Mouse (Mus musculus) retina, postnatal 1 day (tissue): ENCODE data around the gene Pdlim4.
"Not testable (repeated sequence)": the region's sequence is repeated elsewhere in the genome, so short reads cannot be mapped to it uniquely, and the experiment has no call there.

ENCODE experiments used
- DNase-seq: peaks from one replicate; pipeline ENCODE4 v3.0.0-alpha.2; 2012

The Pdlim4 gene

DNA sequence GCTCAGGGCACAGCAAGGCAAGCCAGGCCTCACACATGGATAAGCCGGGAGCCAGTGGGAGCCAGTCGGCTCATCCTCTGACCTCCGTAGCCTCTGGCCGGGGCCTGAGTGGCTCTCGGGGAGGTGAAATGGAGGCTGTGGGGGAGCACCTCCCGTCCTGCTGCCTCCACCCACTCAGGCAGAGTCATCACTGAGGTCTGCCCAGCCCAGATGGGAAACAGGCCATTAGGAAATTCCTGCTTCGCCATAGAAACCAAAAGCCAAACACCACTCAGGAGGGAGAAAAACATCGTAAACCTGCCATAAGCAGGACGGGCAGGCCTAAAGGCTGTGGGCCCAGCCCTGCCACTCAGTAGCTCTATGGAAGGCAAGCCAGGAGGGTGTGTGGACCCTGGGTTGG is 8.5 kb downstream of the Pdlim4 start:
- DNase-seq, result peak; percentile 40

DNA sequence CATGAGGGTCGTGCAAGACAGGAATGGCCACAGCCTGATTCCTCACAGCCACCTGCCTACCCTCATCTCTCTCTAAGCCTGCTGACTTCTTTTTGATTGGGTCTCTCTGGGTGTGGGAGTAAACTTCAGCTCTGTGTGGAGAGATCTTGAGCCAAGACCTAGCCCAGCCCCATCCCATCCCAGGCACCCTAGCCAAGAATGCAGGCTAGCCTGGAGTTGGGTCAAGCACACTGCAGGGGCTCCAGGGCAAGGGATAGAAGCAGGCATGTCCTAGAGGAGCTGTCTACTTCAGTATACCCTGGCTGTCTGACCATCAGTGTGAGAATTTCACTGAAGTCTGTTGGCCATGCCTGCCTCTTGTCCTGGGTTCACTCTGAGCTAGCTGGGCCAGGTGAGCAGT is 9.3 kb downstream of the Pdlim4 start:
- no peak for DNase-seq

DNA sequence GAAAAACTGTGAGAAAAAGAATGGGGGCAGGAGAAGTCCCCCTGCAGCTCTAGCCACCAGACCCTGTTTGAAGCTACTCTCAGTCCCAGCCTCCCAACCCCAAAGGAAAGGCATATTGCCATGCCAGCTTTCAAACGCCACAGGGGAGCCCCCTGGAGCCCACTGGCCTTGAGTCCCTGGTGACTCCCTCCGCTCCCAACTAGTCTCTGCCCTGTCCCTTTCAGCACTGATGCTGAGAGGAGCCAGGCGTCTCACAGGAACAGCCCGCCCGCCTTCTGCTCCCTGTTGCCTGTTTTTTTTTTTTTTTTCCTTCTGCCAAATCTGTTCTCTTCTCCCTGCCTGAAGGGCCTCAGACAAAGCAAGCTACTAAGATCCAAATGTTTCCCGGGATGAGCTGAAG is 10.2 kb downstream of the Pdlim4 start:
- peak; percentile 67 for DNase-seq

DNA sequence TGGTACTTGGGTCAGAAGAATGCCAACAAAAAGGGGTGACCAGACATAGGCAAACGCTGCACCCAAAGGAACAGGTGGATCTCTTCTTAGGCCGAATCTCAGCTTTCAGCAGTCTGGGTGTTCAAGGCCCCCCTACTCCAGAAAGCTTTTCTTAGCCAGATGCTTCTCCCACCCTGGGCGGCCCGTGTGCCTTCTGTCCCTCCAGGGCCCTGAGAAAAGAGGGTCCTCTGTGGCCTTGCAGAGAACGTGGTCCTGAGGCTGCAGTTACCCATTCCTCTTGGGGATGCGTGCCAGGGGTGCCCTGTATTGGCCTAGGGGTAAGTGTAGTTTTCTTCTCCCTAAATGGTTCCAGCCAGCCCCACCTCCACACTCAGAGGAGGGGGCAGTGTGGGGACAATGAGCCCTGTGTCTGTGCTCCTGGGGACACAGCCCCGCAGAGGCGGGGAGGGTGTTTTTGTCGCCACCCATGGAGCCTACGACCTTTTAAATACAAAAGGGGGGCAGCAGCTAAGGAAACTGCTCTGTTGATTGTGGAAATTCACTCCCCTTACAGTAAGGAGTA is 10.7 kb downstream of the Pdlim4 start:
- peak; percentile 78 for DNase-seq

DNA sequence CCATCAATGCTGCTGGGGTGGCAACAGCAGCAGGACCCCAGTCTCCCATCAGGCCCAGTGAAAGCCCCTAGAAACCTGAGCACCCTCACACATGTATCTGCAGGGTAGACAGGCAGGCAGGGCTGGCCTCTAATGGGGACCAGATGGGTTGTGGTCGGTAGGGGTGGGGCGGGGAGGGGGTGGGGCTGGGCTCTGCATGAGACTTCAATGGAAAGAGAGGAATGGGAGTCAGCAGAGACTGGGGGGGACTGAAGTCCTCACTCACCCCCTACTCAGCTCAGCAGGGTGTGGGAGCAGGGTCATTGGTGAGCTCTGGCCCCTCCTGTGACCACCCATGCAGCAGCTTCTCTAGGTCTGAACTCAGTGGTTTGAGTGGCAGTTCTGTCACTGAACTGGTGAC is 11.4 kb downstream of the Pdlim4 start:
- peak; percentile 48 for DNase-seq

DNA sequence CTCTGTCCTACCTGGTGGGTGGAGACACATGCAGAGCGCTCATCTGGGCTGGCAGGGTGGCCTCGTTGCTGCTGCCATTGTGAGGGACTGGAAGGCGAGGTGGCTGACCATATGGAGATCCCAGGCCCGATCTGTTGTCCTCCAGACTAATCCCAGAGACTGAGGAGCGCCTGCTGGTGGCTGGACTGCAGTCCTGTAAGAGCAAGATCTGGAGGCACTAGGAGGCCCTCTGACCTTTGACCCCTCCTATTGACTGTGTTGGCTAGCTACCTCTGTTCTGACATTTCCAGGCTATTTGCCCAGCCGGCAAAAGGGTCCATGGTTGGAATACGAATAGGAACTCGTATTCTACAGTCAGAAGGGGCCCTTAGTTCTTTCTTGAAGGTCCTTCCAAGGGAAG is 12.7 kb downstream of the Pdlim4 start:
- peak; percentile 55 for DNase-seq

DNA sequence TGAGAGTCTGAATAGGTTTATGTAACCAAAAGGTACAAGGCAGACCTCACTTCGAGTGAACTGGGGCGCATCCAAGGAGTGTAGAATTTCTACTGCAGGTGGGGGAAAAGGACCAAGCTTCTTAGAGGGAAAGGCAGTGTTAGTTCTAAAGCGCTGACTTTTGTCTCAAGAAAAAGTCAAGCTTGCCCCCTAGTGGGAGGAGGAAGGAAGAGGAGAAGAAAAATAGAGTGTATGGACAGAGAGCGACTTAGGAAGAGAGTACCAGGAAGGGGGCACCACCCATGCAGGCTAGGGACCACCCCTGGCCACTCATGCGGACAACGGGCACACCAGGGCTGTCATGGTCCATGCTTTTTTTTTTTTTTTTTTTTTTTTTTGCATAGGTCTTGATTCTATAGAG is 14.6 kb downstream of the Pdlim4 start:
- DNase-seq, result peak; percentile 71

DNA sequence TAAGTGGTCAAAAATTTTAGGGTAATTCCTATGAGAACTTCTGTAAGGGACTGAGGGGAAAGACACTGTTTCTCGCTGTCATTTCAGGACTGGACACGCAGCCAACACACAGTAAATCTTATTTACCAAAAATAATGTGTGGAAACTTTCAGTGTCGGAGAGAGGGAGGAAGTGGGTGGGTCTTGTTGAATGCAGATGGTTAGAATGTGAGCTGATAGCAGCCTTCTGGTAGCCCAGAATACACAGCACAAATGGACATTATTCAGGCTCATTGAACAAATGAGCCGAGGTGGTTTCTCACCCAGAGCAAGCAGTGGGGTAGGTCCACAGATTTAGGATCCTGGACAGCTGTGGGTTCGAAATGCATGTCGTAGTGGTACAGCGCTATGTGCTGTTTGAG is 15.7 kb downstream of the Pdlim4 start:
- no peak for DNase-seq

DNA sequence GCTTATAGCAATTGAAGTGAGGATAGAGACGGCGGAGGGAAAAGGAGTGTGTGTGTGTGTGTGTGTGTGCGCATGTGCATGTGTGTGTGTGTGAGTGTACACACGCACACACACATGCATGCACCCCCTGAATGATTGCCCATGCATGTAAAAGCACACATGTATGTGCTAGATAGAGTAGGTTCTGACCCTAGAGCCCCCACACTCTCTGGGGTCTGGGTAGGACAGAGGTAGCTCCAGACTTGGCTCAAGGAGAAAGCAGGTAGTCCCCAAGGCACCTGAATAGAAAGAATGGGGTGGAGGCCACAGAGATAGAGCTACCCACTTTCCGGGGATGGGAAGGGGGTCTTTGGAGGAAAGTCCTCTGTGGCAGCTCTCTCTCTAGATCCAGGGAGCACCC is 16.7 kb downstream of the Pdlim4 start:
- DNase-seq, result no peak

DNA sequence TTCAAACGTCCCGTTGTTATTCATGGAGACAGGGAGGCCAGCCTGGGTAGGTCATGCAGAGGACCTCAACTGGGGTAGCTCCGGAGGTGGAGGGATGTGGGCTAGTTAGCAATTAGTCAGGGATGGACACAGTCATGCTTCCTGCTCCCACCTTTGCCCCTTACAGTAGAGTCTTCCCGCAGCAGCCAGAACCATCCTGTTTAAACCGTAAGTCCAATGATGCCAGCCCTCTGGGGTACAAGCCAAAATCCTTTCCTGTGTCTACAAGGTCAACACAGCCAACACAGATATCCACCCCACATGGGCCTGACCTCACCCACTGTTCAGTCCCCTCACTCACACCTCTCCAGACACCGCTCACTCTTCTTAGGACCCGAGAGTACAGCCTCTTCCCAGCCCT is 17.7 kb downstream of the Pdlim4 start:
- no peak for DNase-seq

DNA sequence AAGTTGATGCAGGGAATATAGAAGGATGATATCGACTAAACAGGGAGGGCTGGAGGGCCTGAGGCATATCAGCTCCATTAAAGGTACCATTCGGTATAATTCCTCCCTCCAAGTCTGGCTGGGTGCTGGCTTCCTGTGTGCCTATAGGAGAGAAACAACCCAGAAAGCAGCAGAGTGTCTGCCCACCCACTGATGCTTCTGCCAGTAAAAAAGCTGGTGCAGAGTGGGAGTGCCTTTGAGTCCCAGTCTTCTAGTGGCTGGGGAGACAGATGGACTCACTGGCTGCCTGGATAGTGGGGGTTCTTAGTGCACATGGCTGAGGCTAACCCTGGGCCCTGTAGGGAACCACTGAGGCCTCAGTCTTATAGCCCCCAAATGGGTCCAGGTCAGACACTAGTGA is 18.6 kb downstream of the Pdlim4 start:
- DNase-seq, result no peak

DNA sequence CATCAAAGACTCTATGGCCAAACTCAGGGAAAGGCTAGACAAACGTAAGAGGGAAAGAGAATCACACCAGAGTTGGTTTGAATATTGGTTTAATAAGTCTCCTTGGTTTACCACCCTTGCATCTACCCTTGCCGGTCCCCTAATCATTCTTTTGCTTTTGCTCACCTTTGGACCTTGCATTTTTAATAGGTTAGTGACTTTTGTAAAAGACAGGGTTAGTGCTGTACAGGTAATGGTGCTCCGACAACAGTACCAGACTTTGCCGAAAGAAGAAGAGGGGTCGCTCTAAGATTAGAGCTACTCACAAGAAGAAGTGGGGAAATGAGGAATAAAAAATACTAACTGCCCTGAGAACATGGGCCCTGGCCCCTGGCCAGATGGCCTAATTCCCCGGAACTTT is 28.1 kb downstream of the Pdlim4 start:
- DNase-seq, result no peak

DNA sequence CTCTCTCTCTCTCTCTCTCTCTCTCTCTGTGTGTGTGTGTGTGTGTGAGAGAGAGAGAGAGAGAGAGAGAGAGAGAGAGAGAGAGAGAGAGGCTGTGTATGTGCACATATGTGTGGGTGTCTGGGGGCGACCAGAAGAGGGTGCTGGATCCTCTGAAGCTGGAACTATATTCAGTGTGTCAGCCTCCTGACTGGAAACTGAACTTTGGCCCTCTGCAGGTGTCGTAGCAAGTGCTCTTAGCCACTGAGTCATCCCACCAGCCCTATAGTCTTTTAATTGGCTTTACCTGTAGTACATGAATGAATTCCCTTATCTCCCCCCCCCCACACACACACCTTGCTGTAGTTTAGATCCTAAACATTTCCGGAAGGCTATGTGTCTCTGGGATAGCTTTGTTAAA is 35.9 kb downstream of the Pdlim4 start:
- not testable (repeated sequence) for DNase-seq

DNA sequence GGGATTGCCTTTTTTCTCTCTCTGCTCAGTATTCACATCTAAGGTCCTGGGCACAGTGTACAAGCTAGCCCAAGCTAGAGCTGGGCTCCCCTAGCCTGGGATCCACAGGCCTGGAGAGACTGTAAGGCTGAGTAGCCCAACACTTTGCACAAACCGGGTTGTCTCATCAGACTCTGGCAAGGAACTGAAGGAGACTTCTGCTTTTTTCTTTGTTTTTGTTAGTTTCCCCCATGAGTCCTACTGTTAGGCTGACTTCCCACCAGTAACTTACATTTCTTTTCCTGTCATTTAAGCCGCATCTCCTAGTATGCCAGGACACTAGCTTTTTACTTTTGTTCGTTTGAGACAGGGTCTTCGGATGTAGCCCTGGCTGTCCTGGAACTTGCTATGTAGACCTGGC is 39.8 kb downstream of the Pdlim4 start:
- DNase-seq, result no peak

DNA sequence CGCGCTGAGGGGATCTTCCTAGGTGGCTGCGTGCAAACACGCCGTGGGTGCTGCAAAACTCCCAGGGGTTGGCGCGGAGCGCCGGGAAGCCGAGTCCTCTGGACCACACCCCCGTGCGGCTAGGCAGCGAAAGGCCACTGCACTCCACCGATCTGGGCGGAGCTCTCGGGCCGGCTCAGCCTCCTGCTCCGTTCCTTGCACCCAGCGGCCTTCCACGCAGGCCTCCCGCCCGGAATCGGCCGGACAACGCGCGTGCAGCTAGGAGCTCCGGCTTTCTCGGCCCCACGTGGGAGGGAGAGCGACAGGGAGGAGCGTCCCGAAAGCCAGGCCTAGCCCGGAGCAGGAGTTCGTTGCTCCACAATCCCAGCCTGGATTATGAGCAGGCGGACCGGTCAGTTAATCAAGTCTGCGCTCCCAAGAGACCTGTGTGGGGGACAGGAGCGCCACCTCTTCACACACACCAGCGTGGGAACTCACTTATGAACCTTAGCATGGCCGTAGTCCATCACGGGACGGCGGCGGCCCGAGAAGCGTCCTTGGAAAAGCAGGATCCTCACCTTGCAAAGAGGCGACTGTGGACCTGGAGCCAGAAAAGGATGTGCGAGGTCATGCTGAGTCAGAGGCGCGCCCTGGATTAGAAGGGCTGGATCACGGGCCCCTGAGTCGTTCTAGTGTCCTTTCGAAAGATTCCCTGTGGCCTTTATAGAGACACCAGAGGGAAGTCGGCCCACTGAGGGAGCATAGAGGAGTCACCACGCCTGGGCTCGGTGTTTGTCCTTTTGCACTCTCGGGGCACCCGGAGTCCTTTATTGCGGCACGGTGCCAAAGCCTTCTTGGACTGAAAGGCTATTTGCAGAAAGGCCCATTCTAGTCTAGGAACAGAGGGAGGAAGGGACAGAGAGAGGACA is 40.5 kb downstream of the Pdlim4 start, which contains the start of gene Slc22a4:
Gene Slc22a4 (minus strand): TSS at position 47 of the 908 bp plus-strand sequence.
- peak; percentile 86 for DNase-seq

DNA sequence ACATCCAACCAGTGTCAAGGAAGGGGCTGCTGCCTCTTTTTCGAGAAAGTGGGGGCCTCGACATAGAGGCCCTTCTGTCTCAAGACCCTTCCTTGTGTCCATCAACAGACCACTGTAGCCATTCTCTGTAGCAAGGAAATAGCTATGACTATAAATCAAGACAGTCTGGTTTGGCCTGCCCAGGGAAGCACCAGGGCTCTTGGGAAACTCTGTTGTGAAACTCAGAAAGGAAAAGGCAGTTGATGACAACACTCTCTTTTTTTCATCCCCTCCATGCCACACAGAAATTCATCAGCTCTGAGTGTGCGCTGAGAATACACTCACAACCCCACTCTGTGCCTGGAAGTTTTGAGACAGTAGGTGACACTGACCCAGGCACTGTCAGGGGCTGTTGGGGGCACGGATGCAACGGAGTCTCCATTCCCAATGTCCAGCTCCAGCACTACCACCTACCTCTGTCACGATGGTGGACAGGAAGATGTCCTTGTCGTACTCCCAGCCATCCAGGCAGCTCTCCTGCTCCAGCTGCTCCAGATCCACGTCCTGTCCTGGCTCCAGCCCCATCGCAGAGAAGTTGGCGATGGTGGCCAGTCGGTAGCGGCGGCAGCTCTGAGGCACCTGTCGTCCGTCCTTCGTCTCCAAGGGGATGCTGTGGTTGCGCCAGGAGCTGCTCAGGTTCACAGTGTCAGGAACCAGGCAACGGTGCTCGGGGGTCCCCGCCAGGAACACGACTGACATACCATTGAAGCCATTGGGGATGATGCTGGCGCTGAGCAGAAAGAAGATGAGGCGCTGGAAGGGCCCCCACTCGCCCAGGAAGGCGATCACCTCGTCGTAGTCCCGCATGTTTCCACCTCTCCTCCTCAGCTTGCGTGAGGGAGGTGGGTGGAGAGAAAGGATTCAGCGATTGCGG is 41.4 kb downstream of the Pdlim4 start:
- DNase-seq, result no peak

DNA sequence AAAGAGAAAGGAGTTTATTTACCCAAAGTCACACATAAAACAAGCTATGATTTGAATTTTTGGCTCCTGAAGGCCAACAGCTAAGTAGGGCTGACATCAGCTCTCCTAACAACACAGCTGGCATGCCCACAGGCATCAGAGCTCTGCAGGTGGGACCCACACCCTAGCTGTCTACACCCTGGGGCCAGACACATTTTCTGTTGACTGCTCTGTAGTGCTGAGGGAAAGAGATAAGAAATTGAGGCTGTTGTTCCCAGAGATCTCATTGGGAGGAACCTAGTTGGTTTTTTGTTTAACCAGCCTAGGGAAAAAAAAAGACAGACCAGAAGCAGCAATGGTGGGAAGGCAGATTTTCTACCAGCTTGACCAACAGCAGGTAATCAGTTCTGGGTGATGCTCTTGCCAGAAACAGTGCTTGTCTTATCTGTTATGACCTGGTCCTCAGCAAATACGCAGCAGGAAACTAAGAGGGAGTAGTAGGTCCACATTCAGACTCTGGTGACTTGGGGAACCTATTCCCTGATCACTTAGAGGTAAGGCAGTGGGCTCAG is 42.2 kb downstream of the Pdlim4 start:
- no peak for DNase-seq

DNA sequence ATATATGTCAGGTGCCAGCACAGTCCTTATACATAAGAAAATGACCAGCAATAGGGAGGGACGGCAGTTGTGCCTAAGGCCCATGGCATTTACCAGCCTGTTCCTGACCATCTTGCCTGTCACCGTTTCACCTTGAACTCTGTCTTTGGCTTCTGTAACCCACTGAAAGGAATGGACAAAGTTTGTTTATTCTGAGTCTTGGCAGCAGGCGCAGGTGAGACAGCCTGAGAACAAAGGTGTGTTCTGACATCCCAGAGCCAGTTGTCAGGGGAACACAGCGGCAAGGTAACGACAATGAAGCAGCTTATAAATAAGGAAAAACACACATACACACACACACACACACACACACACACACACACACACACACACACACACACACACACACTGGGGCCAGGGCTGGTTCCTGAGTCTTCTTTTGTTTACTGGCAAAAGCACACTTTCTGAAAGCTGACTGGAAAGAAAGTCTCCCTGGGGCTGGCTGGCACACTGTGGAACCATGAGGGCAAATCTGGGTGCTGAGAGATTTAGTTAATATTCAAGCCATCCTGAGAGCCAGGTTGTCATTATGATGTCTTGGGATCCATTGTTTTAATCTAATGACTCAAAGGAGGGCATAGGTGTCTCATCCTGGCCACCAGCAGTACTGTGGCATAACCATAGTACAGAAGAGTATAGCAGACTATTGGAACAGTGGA is 47.3 kb downstream of the Pdlim4 start:
- no peak for DNase-seq

DNA sequence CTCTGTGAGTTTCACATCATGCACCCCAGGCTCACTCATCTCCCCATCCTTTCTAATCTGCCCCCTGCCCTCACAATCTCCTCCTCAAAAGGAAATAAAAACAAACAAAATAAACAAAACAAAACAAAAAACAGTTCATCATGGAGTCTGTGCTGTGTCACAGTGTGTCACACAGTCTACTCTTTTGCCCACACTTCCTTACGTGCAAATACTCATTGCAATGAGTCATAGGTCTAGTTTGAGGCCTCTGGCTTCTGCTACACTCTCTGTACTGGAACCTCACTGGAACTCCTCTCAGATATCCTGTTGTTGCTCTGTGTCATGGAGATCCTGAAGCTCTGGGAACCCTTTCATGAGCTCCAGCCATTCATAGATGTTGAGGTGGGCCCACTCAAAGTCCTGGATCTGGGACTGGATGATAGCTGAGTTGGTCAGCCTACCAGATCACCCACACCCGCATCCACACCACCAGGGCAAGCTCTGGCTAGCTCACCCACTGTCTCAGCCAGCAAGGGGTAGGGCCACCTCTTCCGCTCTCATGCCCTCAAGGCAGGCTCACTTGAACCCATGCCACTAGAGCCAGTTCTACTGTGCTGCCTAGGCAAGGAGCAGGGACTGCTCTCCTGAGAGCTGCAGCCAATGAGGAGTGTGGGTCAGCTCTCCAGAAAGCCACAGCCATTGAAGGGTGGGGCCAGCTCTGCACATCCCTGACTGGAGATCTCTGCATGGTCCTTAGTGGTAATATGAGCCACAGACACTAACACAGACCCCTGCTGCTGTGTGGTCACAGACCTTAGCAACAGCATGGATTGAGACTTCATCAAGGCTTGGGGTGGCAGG is 49.7 kb downstream of the Pdlim4 start:
- no peak for DNase-seq

DNA sequence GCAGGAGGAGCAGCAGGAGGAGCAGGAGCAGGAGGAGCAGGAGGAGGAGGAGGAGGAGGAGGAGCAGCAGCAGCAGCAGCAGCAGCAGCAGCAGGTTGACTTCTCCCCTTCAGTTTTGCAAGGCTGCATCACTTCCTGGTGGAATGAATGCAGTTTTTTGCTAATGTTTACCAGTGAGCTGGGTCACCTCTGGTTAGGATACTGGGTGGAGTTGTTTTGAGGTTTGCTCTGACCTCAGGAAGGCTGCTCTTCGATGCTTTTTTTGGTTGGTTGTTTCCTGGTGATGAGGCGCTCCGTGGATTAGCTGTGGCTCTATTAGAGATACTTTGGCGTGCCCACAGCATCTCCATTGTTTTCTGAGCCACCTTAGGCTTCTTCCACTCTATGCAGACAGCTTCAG is 51.2 kb downstream of the Pdlim4 start:
- DNase-seq, result no peak

DNA sequence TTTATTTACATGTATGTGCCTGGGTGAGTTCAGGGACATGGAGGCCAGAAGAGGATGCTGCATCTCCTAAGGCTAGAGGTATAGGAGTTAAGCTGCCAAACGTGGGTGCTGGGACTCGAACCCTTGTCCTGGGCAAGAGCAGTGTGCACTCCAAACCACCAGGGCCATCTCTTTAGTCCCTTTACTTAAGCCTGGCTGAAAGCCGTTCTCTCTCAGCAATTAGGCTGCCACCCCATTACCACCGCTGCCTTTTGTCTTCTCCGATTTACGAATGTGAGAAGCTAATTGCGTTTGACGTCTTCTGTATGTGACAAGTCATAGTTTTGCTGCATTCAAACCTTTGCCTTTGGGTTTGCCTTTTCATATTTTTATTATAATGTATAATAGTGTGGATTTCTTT is 52.8 kb downstream of the Pdlim4 start:
- DNase-seq, result peak; percentile 63

DNA sequence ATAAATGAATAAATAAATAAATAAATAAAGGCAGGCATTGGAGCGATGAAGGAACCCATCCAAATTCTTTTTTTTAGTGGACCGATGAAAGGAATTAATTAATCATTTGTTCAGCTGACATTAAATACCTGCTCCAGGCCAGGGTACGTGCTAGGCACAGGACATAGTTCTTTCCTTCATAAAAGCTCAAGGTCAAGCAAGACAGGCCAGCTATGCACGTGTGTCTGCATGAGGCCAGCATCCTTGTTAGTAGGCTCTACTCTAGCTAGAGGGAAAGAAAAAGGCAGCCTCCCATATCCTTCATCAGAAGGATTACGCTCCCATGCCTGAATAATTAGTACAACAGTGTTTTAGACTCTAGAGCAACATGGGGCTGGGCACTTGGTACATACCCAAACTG is 55.9 kb downstream of the Pdlim4 start:
- DNase-seq, result no peak
